Mouse (Mus musculus) frontal cortex, postnatal 14 days (tissue): ENCODE data around the gene Grid1.
A peak's percentile ranks its signal among the peaks of the same experiment; 100 is the strongest.

Experiments
- DNase-seq, 2 experiments: peaks; one replicate each; pipeline ENCODE4 v3.0.0; 2022; ENCODE audit warnings: low spot score in 2 of 2

Grid1 gene

GRCm38 (mm10) chr14:35198447-35198846 lies 378.5 kb downstream of the Grid1 start:
- DNase-seq: no peak

GRCm38 (mm10) chr14:35198899-35199298 lies 379.0 kb downstream of the Grid1 start:
- no peak for DNase-seq

- DNase-seq: no peak
Measured at GRCm38 (mm10) chr14:35209444-35209843, 389.5 kb downstream of the Grid1 start.

GRCm38 (mm10) chr14:35219021-35219420 lies 399.1 kb downstream of the Grid1 start:
- DNase-seq: no peak

GRCm38 (mm10) chr14:35222196-35222595 lies 402.3 kb downstream of the Grid1 start:
- no peak for DNase-seq

- no peak for DNase-seq
Measured at GRCm38 (mm10) chr14:35227581-35227980, 407.7 kb downstream of the Grid1 start.

GRCm38 (mm10) chr14:35231384-35231783 lies 411.5 kb downstream of the Grid1 start:
- DNase-seq: no peak

GRCm38 (mm10) chr14:35242882-35243281 lies 423.0 kb downstream of the Grid1 start:
- no peak for DNase-seq

GRCm38 (mm10) chr14:35244776-35245548 lies 425.1 kb downstream of the Grid1 start:
- DNase-seq: no peak

- DNase-seq: peak in 1 of 2 experiments; percentile 16
Measured at GRCm38 (mm10) chr14:35250412-35250811, 430.5 kb downstream of the Grid1 start.

GRCm38 (mm10) chr14:35254477-35254876 lies 434.6 kb downstream of the Grid1 start:
- DNase-seq: no peak

GRCm38 (mm10) chr14:35270260-35270659 lies 450.4 kb downstream of the Grid1 start:
- DNase-seq: no peak

GRCm38 (mm10) chr14:35309201-35309600 lies 489.3 kb downstream of the Grid1 start:
- no peak for DNase-seq

- DNase-seq: no peak
Measured at GRCm38 (mm10) chr14:35313380-35314299, 493.7 kb downstream of the Grid1 start.

- no peak for DNase-seq
Measured at GRCm38 (mm10) chr14:35326306-35326705, 506.4 kb downstream of the Grid1 start.

- DNase-seq: no peak
Measured at GRCm38 (mm10) chr14:35336561-35336960, 516.7 kb downstream of the Grid1 start.

GRCm38 (mm10) chr14:35356011-35356410 lies 536.1 kb downstream of the Grid1 start:
- no peak for DNase-seq

GRCm38 (mm10) chr14:35356480-35357085 lies 536.7 kb downstream of the Grid1 start:
- no peak for DNase-seq

GRCm38 (mm10) chr14:35358136-35358821 lies 538.4 kb downstream of the Grid1 start:
- DNase-seq: no peak

GRCm38 (mm10) chr14:35365177-35365944 lies 545.5 kb downstream of the Grid1 start:
- DNase-seq: no peak

- no peak for DNase-seq
Measured at GRCm38 (mm10) chr14:35374374-35374773, 554.5 kb downstream of the Grid1 start.
